Mouse (Mus musculus) hindbrain, embryonic 12.5 days (tissue): ENCODE measurements around the gene Dlgap4. TPM values are rescaled to one million over a fixed set of nuclear protein-coding genes. Genes with fewer than 3 reads are reported as not detected.

ENCODE experiments used
- ATAC-seq: fragments of 200-750 bp; cut with Nextera tagmentation; 2 replicates; pipeline ENCODE4 v1.8.0; 2017; ENCODE audit warnings: moderate TSS enrichment; ENCODE audit not compliant: low FRiP score
- H3K27ac ChIP-seq: fragments of 300-500 bp; sonication (generic); 2 replicates; pipeline ENCODE4 v1.5.1; 2016; ENCODE audit warnings: mild to moderate bottlenecking
- H3K27me3 ChIP-seq: fragments of 300-500 bp; sonication (generic); 2 replicates; pipeline ENCODE4 v1.6.1; 2016; ENCODE audit warnings: mild to moderate bottlenecking
- H3K36me3 ChIP-seq: fragments of 300-500 bp; sonication (generic); 2 replicates; pipeline ENCODE4 v1.6.1; 2016; ENCODE audit warnings: mild to moderate bottlenecking
- H3K4me1 ChIP-seq: fragments of 300-500 bp; sonication (generic); 2 replicates; pipeline ENCODE4 v1.6.1; 2016
- H3K4me2 ChIP-seq: fragments of 300-500 bp; sonication (generic); replicated peaks from 2 replicates; pipeline ENCODE4 v1.6.1; 2016; ENCODE audit warnings: mild to moderate bottlenecking
- H3K4me3 ChIP-seq: fragments of 300-500 bp; sonication (generic); 2 replicates; pipeline ENCODE4 v1.5.1; 2016; ENCODE audit warnings: mild to moderate bottlenecking
- H3K9ac ChIP-seq: fragments of 300-500 bp; sonication (generic); 2 replicates; pipeline ENCODE4 v1.6.1; 2016; ENCODE audit warnings: mild to moderate bottlenecking, moderate library complexity
- H3K9me3 ChIP-seq: fragments of 300-500 bp; sonication (generic); replicated peaks from 2 replicates; pipeline ENCODE4 v1.6.1; 2016; ENCODE audit warnings: mild to moderate bottlenecking
- WGBS: fragments of 180-500 bp; shearing (Covaris S2); methylation state at CpG from one replicate; pipeline ENCODE4 v1.1.7; 2016; 5-methylcytosine and 5-hydroxymethylcytosine counted together
- polyA plus RNA-seq: library from polyadenylated mRNA; unstranded; fragments of >200 nt; fragmentation: Nextera tagmentation; extraction: Ambion mirVana; gene quantifications from 2 replicates; pipeline ENCODE4 v1.2.1, GENCODE M21; 2016

Gene Dlgap4
- polyA plus RNA-seq, 1 experiment from 2014 or later, result 202 TPM

- Histone ChIP-seq H3K4me2 (peak within 1 kb of the TSS; percentile 75), H3K27me3 (peaks cover 19% of the 10 kb centered on the region), H3K4me1 (peaks cover 19% of the 10 kb centered on the region), H3K9ac (peak within 1 kb of the TSS; percentile 53), H3K9me3 (no peaks in the 10 kb centered on the region), H3K27ac (peak within 1 kb of the TSS; percentile 66; the same call in 1 of the 2 replicates), H3K4me3 (peak within 1 kb of the TSS; percentile 38), H3K36me3 (no peaks in the 10 kb centered on the region)
- peak; percentile 85 for ATAC-seq
- WGBS, result 1% methylated on average over 28 of the region's 28 CpGs
Observed at GRCm38 (mm10) chr2:156774738-156775454, 161.4 kb downstream of the Dlgap4 start, which contains the start of gene Myl9. Gene Myl9, plus strand, starts transcription at chr2:156775420.

- no peak for ATAC-seq
- no peaks in the 10 kb centered on the region for H3K36me3 ChIP-seq
- peaks cover 19% of the 10 kb centered on the region for H3K27me3 ChIP-seq
- peak overlapping the region; percentile 75 for H3K4me2 ChIP-seq
- H3K4me1 ChIP-seq, result peaks cover 25% of the 10 kb centered on the region
- H3K4me3 ChIP-seq, result peak overlapping the region; percentile 38
- no peaks in the 10 kb centered on the region for H3K9me3 ChIP-seq
- peak overlapping the region; percentile 53 for H3K9ac ChIP-seq
- peak overlapping the region; percentile 66; the same call in 1 of the 2 replicates for H3K27ac ChIP-seq
- WGBS, result 29% methylated on average over 17 of the region's 17 CpGs
Observed at GRCm38 (mm10) chr2:156775455-156776435, 162.2 kb downstream of the Dlgap4 start.

GRCm38 (mm10) chr2:156776907-156777306, 163.4 kb downstream of the Dlgap4 start:
- Histone ChIP-seq H3K9ac (no peak overlapping the region), H3K4me3 (no peak overlapping the region), H3K4me2 (no peak overlapping the region), H3K9me3 (no peaks in the 10 kb centered on the region), H3K27me3 (peaks cover 19% of the 10 kb centered on the region), H3K4me1 (peaks cover 26% of the 10 kb centered on the region), H3K36me3 (no peaks in the 10 kb centered on the region), H3K27ac (no peak overlapping the region)
- ATAC-seq, result no peak
- WGBS, result 91% methylated on average over 2 of the region's 2 CpGs

- Histone ChIP-seq H3K27me3 (peaks cover 19% of the 10 kb centered on the region), H3K4me1 (peaks cover 26% of the 10 kb centered on the region), H3K27ac (no peak overlapping the region), H3K4me2 (no peak overlapping the region), H3K9ac (peak overlapping the region; percentile 13; the same call in 1 of the 2 replicates), H3K36me3 (no peaks in the 10 kb centered on the region), H3K9me3 (no peaks in the 10 kb centered on the region), H3K4me3 (no peak overlapping the region)
- ATAC-seq, result no peak
- 68% methylated on average over 7 of the region's 7 CpGs for WGBS
Observed at GRCm38 (mm10) chr2:156777326-156778004, 164.0 kb downstream of the Dlgap4 start.

GRCm38 (mm10) chr2:156778571-156778970, 165.1 kb downstream of the Dlgap4 start:
- H3K27me3 ChIP-seq, result peaks cover 19% of the 10 kb centered on the region
- H3K27ac ChIP-seq, result no peak overlapping the region
- H3K36me3 ChIP-seq, result no peaks in the 10 kb centered on the region
- no peak for ATAC-seq
- H3K4me3 ChIP-seq, result no peak overlapping the region
- H3K9ac ChIP-seq, result no peak overlapping the region
- H3K4me1 ChIP-seq, result peaks cover 26% of the 10 kb centered on the region
- H3K9me3 ChIP-seq, result no peaks in the 10 kb centered on the region
- no peak overlapping the region for H3K4me2 ChIP-seq
- 90% methylated on average over 8 of the region's 8 CpGs for WGBS

- no peak overlapping the region for H3K4me2 ChIP-seq
- peaks cover 19% of the 10 kb centered on the region for H3K27me3 ChIP-seq
- 80% methylated on average over 5 of the region's 5 CpGs for WGBS
- H3K9ac ChIP-seq, result no peak overlapping the region
- no peak overlapping the region for H3K4me3 ChIP-seq
- no peaks in the 10 kb centered on the region for H3K9me3 ChIP-seq
- no peak overlapping the region for H3K27ac ChIP-seq
- peaks cover 26% of the 10 kb centered on the region for H3K4me1 ChIP-seq
- no peak for ATAC-seq
- no peaks in the 10 kb centered on the region for H3K36me3 ChIP-seq
Observed at GRCm38 (mm10) chr2:156779036-156779435, 165.5 kb downstream of the Dlgap4 start.

- peaks cover 19% of the 10 kb centered on the region for H3K27me3 ChIP-seq
- 53% methylated on average over 2 of the region's 2 CpGs for WGBS
- H3K9ac ChIP-seq, result no peak overlapping the region
- no peaks in the 10 kb centered on the region for H3K9me3 ChIP-seq
- no peak overlapping the region for H3K4me3 ChIP-seq
- no peak overlapping the region for H3K27ac ChIP-seq
- H3K36me3 ChIP-seq, result no peaks in the 10 kb centered on the region
- no peak for ATAC-seq
- H3K4me2 ChIP-seq, result no peak overlapping the region
- peaks cover 24% of the 10 kb centered on the region for H3K4me1 ChIP-seq
Observed at GRCm38 (mm10) chr2:156779488-156779887, 166.0 kb downstream of the Dlgap4 start.

- Histone ChIP-seq H3K27me3 (peaks cover 19% of the 10 kb centered on the region), H3K4me3 (no peak overlapping the region), H3K9ac (no peak overlapping the region), H3K36me3 (no peaks in the 10 kb centered on the region), H3K4me1 (peaks cover 17% of the 10 kb centered on the region), H3K27ac (no peak overlapping the region), H3K9me3 (no peaks in the 10 kb centered on the region), H3K4me2 (no peak overlapping the region)
- no peak for ATAC-seq
- WGBS, result 79% methylated on average over 9 of the region's 9 CpGs
Observed at GRCm38 (mm10) chr2:156780129-156780528, 166.6 kb downstream of the Dlgap4 start.

GRCm38 (mm10) chr2:156780752-156781151, 167.2 kb downstream of the Dlgap4 start:
- no peak for ATAC-seq
- H3K27me3 ChIP-seq, result peaks cover 14% of the 10 kb centered on the region
- H3K4me3 ChIP-seq, result no peak overlapping the region
- no peak overlapping the region for H3K4me2 ChIP-seq
- H3K27ac ChIP-seq, result no peak overlapping the region
- WGBS, result 16% methylated on average over 17 of the region's 17 CpGs
- H3K9me3 ChIP-seq, result no peaks in the 10 kb centered on the region
- peaks cover 11% of the 10 kb centered on the region; the same call in 1 of the 2 replicates for H3K4me1 ChIP-seq
- no peak overlapping the region for H3K9ac ChIP-seq
- no peaks in the 10 kb centered on the region for H3K36me3 ChIP-seq

GRCm38 (mm10) chr2:156781281-156781680, 167.8 kb downstream of the Dlgap4 start:
- H3K36me3 ChIP-seq, result no peaks in the 10 kb centered on the region
- no peaks in the 10 kb centered on the region for H3K9me3 ChIP-seq
- H3K27ac ChIP-seq, result no peak overlapping the region
- WGBS, result 68% methylated on average over 4 of the region's 4 CpGs
- no peak overlapping the region for H3K9ac ChIP-seq
- H3K4me2 ChIP-seq, result no peak overlapping the region
- peaks cover 10% of the 10 kb centered on the region for H3K27me3 ChIP-seq
- no peak for ATAC-seq
- H3K4me1 ChIP-seq, result peaks cover 11% of the 10 kb centered on the region; the same call in 1 of the 2 replicates
- H3K4me3 ChIP-seq, result no peak overlapping the region

GRCm38 (mm10) chr2:156781836-156782480, 168.5 kb downstream of the Dlgap4 start:
- 65% methylated on average over 4 of the region's 4 CpGs for WGBS

More at GRCm38 (mm10) chr2:156781836-156782480, 168.5 kb downstream of the Dlgap4 start:
- Histone ChIP-seq H3K4me2 (no peak overlapping the region), H3K27me3 (peaks cover 8% of the 10 kb centered on the region), H3K36me3 (no peaks in the 10 kb centered on the region), H3K4me1 (peaks cover 11% of the 10 kb centered on the region; the same call in 1 of the 2 replicates), H3K9ac (no peak overlapping the region), H3K4me3 (no peak overlapping the region), H3K27ac (no peak overlapping the region), H3K9me3 (0 out of 2 replicates have a peak, but pooled peaks cover 3% of the 10 kb centered on the region)
- no peak for ATAC-seq
